Mouse (Mus musculus): Measurements from ENCODE around the gene Anapc15-ps. TPM values are rescaled to one million over a fixed set of nuclear protein-coding genes. Genes with fewer than 3 reads are reported as not detected.

Gene Anapc15-ps
- total RNA-seq, 4 experiments from 2014 or later, result not detected

- DNase-seq (ENCODE audit: low spot score in 2 of 2), result peak in 1 of 2 experiments; percentile 5
These were observed 2.2 kb downstream of the Anapc15-ps start for GRCm38 (mm10) chr10:95670781-95671780.

GRCm38 (mm10) chr10:95669872-95670271 lies 3.4 kb downstream of the Anapc15-ps start:
- DNase-seq (ENCODE audit: low spot score in 2 of 2), result no peak

GRCm38 (mm10) chr10:95669034-95669433 lies 4.2 kb downstream of the Anapc15-ps start:
- no peak for DNase-seq (ENCODE audit: low spot score in 2 of 2)

GRCm38 (mm10) chr10:95667371-95668030 lies 5.8 kb downstream of the Anapc15-ps start:
- DNase-seq (ENCODE audit: low spot score in 2 of 2), result no peak

GRCm38 (mm10) chr10:95666791-95667190 lies 6.5 kb downstream of the Anapc15-ps start:
- no peak for DNase-seq (ENCODE audit: low spot score in 2 of 2)

- no peak for DNase-seq (ENCODE audit: low spot score in 2 of 2)
These were observed 7.7 kb downstream of the Anapc15-ps start for GRCm38 (mm10) chr10:95665426-95665990.

- no peak for DNase-seq (ENCODE audit: low spot score in 2 of 2)
These were observed 8.6 kb downstream of the Anapc15-ps start for GRCm38 (mm10) chr10:95664613-95665012.

- DNase-seq (ENCODE audit: low spot score in 2 of 2), result no peak
These were observed 12.9 kb downstream of the Anapc15-ps start for GRCm38 (mm10) chr10:95660356-95660755.

- DNase-seq (ENCODE audit: low spot score in 2 of 2), result no peak
These were observed 13.6 kb downstream of the Anapc15-ps start for GRCm38 (mm10) chr10:95659471-95660150.

GRCm38 (mm10) chr10:95658836-95659343 lies 14.4 kb downstream of the Anapc15-ps start:
- no peak for DNase-seq (ENCODE audit: low spot score in 2 of 2)

- no peak for DNase-seq (ENCODE audit: low spot score in 2 of 2)
These were observed 16.7 kb downstream of the Anapc15-ps start for GRCm38 (mm10) chr10:95656236-95657225.

GRCm38 (mm10) chr10:95652131-95652530 lies 21.1 kb downstream of the Anapc15-ps start:
- DNase-seq (ENCODE audit: low spot score in 2 of 2), result no peak

GRCm38 (mm10) chr10:95648326-95648888 lies 24.8 kb downstream of the Anapc15-ps start:
- DNase-seq (ENCODE audit: low spot score in 2 of 2), result no peak

- DNase-seq (ENCODE audit: low spot score in 2 of 2), result no peak
These were observed 26.1 kb downstream of the Anapc15-ps start for GRCm38 (mm10) chr10:95647128-95647527.

- DNase-seq (ENCODE audit: low spot score in 2 of 2), result no peak
These were observed 26.7 kb downstream of the Anapc15-ps start for GRCm38 (mm10) chr10:95646576-95646975.

GRCm38 (mm10) chr10:95643696-95644360 lies 29.4 kb downstream of the Anapc15-ps start:
- no peak for DNase-seq (ENCODE audit: low spot score in 2 of 2)

- DNase-seq (ENCODE audit: low spot score in 2 of 2), result no peak
These were observed 30.2 kb downstream of the Anapc15-ps start for GRCm38 (mm10) chr10:95643042-95643441.

GRCm38 (mm10) chr10:95641335-95641734 lies 31.9 kb downstream of the Anapc15-ps start:
- DNase-seq (ENCODE audit: low spot score in 2 of 2), result no peak

GRCm38 (mm10) chr10:95639429-95639828 lies 33.8 kb downstream of the Anapc15-ps start:
- DNase-seq (ENCODE audit: low spot score in 2 of 2), result no peak

All from layer of hippocampus, adult 8-10 months (tissue).